Mouse (Mus musculus) intestine, embryonic 14.5 days (tissue): Measurements from ENCODE around the gene Ubr3. TPM values are rescaled to one million over a fixed set of nuclear protein-coding genes. Genes with fewer than 3 reads are reported as not detected.

Source experiments
- ATAC-seq: fragments of 200-750 bp; cut with Nextera tagmentation; replicated peaks from 2 replicates; pipeline ENCODE4 v1.8.0; 2017; ENCODE audit warnings: low read depth, moderate number of reproducible peaks, moderate TSS enrichment, moderate library complexity; ENCODE audit not compliant: low FRiP score, low TSS enrichment
- DNase-seq: peaks from one replicate; pipeline ENCODE4 v3.0.0-alpha.2; 2018; ENCODE audit warnings: low spot score
- H3K27ac ChIP-seq: fragments of 300-500 bp; sonication (generic); 2 replicates; pipeline ENCODE4 v1.5.1; 2014; ENCODE audit warnings: low read depth, mild to moderate bottlenecking, control low read depth
- H3K27me3 ChIP-seq: fragments of 300-500 bp; sonication (generic); replicated peaks from 2 replicates; pipeline ENCODE4 v1.6.1; 2014; ENCODE audit warnings: low read length, control low read depth; ENCODE audit not compliant: control insufficient read depth, insufficient read depth
- H3K36me3 ChIP-seq: fragments of 300-500 bp; sonication (generic); 2 replicates; pipeline ENCODE4 v1.6.1; 2014; ENCODE audit warnings: low read length, control low read depth; ENCODE audit not compliant: control insufficient read depth, insufficient read depth
- H3K4me1 ChIP-seq: fragments of 300-500 bp; sonication (generic); replicated peaks from 2 replicates; pipeline ENCODE4 v1.6.1; 2014; ENCODE audit warnings: low read length, control low read depth, mixed read lengths; ENCODE audit not compliant: control insufficient read depth, insufficient read depth
- H3K4me2 ChIP-seq: fragments of 300-500 bp; sonication (generic); 2 replicates; pipeline ENCODE4 v1.6.1; 2014; ENCODE audit warnings: low read length
- H3K4me3 ChIP-seq: fragments of 300-500 bp; sonication (generic); 2 replicates; pipeline ENCODE4 v1.5.1; 2014; ENCODE audit warnings: low read depth, low read length, control low read depth, mixed read lengths
- H3K9ac ChIP-seq: fragments of 300-500 bp; sonication (generic); 2 replicates; pipeline ENCODE4 v1.6.1; 2014; ENCODE audit warnings: mild to moderate bottlenecking, low read length
- H3K9me3 ChIP-seq: fragments of 300-500 bp; sonication (generic); 2 replicates; pipeline ENCODE4 v1.6.1; 2016; ENCODE audit warnings: low read length, control low read depth; ENCODE audit not compliant: control insufficient read depth
- WGBS: fragments of 180-500 bp; shearing (Covaris S2); extraction: QIAGEN DNeasy Blood & Tissue Kit; methylation state at CpG from one replicate; pipeline ENCODE4 v1.1.7; 2014; 5-methylcytosine and 5-hydroxymethylcytosine counted together
- polyA plus RNA-seq: library from polyadenylated mRNA; unstranded; fragments of >200 nt; fragmentation: Nextera tagmentation; extraction: Ambion mirVana; gene quantifications from 2 replicates; pipeline ENCODE4 v1.2.1, GENCODE M21; 2014

The Ubr3 gene
- polyA plus RNA-seq, 1 experiment from 2014 or later: 17.1 TPM

GRCm38 (mm10) chr2:70058201-70058600, 161.2 kb downstream of the Ubr3 start:
- 87% methylated on average over 4 of the region's 4 CpGs for WGBS
- no peak for ATAC-seq
- Histone ChIP-seq H3K4me2 (no peak overlapping the region), H3K9me3 (no peaks in the 10 kb centered on the region), H3K4me1 (no peaks in the 10 kb centered on the region), H3K27ac (no peak overlapping the region), H3K9ac (no peak overlapping the region), H3K36me3 (no peaks in the 10 kb centered on the region), H3K27me3 (no peaks in the 10 kb centered on the region), H3K4me3 (no peak overlapping the region)
- no peak for DNase-seq

DNA sequence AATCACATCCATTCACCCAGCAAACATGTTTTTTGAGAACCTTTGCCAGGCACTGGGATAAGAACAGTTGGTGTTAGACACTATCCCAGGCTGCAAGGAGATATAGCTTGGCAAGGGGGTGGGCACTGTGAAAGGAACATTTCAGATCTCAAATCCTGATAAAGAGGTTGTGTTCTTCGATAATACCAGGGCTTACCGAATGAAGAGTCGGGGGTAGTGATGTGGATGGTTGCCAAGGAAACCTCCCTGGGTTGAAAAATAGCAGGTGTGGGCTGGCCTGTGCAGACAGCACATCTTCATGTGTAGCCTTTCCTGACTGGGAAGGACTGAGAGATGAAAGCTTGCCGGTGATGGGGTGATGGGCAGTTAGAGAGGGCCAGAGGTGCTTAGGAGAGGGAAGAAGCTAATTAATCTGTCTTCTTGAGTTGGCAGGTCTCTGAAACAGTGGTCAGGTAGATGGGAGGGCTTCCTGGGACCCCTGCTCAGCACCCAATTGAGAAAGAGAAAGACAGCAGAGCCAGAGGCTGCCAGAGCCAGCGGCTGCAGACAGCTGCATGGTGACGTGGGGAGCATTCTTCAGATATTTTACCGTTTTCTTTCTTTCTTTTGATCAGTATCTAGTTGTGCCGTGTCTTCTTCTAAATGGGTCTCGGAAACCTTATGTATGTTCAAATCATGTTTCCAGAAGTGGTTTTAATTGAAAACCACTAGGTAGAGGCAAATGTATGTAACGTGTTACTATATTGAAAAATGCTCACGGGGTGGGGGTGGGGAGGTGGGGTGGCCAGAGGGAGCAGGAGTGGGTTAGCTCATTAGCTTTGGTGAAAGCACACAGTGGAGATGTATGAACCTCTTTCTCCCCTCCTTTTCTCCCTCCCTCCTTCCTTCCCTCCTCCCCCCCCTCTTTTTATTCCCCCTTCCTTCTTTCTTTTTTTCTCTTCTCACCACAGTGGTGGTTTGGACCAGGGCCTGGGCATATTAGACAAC, 163.6 kb downstream of the Ubr3 start:
- Histone ChIP-seq H3K4me3 (no peak overlapping the region), H3K36me3 (no peaks in the 10 kb centered on the region), H3K27ac (no peak overlapping the region), H3K9ac (no peak overlapping the region), H3K27me3 (no peaks in the 10 kb centered on the region), H3K4me2 (no peak overlapping the region), H3K4me1 (no peaks in the 10 kb centered on the region), H3K9me3 (no peaks in the 10 kb centered on the region)
- no peak for DNase-seq
- 42% methylated on average over 11 of the region's 11 CpGs for WGBS
- ATAC-seq: no peak

- no peaks in the 10 kb centered on the region for H3K9me3 ChIP-seq
- no peak overlapping the region for H3K4me3 ChIP-seq
- WGBS: 89% methylated on average over 6 of the region's 6 CpGs
- DNase-seq (no peak), ATAC-seq (no peak)
- H3K27me3 ChIP-seq: no peaks in the 10 kb centered on the region
- no peak overlapping the region for H3K9ac ChIP-seq
- H3K36me3 ChIP-seq: no peaks in the 10 kb centered on the region
- H3K4me2 ChIP-seq: no peak overlapping the region
- H3K27ac ChIP-seq: no peak overlapping the region
- no peaks in the 10 kb centered on the region for H3K4me1 ChIP-seq
Observed at GRCm38 (mm10) chr2:70065116-70065515, 168.1 kb downstream of the Ubr3 start.

GRCm38 (mm10) chr2:70065729-70066300, 168.8 kb downstream of the Ubr3 start:
- 68% methylated on average over 7 of the region's 7 CpGs for WGBS
- Histone ChIP-seq H3K36me3 (no peaks in the 10 kb centered on the region), H3K9me3 (no peaks in the 10 kb centered on the region), H3K27me3 (no peaks in the 10 kb centered on the region), H3K27ac (no peak overlapping the region), H3K4me1 (no peaks in the 10 kb centered on the region), H3K4me2 (no peak overlapping the region), H3K4me3 (no peak overlapping the region), H3K9ac (no peak overlapping the region)
- ATAC-seq: no peak
- no peak for DNase-seq

DNA sequence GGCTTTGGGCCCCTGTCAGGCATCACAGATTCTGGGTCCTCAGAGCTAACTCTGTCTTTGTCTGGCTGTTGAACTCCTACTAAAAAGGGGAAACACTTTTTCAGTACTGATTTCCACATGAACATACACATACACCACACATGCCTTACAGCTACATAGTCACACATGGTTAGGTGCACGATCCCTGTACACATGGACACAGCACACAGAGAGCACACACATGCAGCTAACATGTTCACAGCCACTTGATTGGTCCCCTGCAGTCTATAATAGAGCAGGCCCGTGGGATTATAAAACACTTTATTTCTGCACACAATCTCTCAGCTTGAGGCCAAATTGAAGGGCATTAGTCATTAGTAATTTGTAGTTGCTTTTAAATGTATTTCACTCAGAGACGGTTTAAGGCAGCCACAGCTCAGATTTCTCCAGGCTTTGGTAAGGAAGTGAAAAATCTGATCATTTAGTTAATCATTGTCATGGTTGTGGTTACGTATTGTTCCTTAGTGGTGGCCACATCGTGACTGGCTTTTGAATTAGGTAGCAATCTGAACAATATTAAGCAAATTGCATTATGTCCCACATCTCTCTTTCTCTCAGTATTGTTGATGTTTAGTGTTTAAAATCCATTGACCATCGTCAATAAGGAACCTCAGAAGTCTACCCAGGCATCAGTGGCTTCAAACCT, 169.4 kb downstream of the Ubr3 start:
- no peaks in the 10 kb centered on the region for H3K36me3 ChIP-seq
- H3K4me1 ChIP-seq: no peaks in the 10 kb centered on the region
- ATAC-seq (no peak), DNase-seq (no peak)
- H3K9me3 ChIP-seq: no peaks in the 10 kb centered on the region
- no peak overlapping the region for H3K9ac ChIP-seq
- H3K4me2 ChIP-seq: no peak overlapping the region
- H3K27me3 ChIP-seq: no peaks in the 10 kb centered on the region
- no peak overlapping the region for H3K4me3 ChIP-seq
- H3K27ac ChIP-seq: no peak overlapping the region
- WGBS: 72% methylated on average over 6 of the region's 6 CpGs

- WGBS: 72% methylated on average over 5 of the region's 5 CpGs
- no peak for DNase-seq
- Histone ChIP-seq H3K9ac (no peak overlapping the region), H3K4me2 (no peak overlapping the region), H3K27me3 (no peaks in the 10 kb centered on the region), H3K27ac (no peak overlapping the region), H3K9me3 (no peaks in the 10 kb centered on the region), H3K36me3 (no peaks in the 10 kb centered on the region), H3K4me3 (no peak overlapping the region), H3K4me1 (no peaks in the 10 kb centered on the region)
- ATAC-seq: no peak
Observed at GRCm38 (mm10) chr2:70069861-70070260, 172.8 kb downstream of the Ubr3 start.

Other genes starting within 250 kb of the Ubr3 start
- 0.11 and 0.16 TPM in 2 replicates for gene Klhl41, start 227.1 kb upstream of the Ubr3 start, polyA plus RNA-seq
- 14.9 and 17.5 TPM in 2 replicates for gene Fastkd1, start 183.7 kb upstream of the Ubr3 start, polyA plus RNA-seq
- gene Ppig, start 174.7 kb upstream of the Ubr3 start, polyA plus RNA-seq: 100 and 115 TPM in 2 replicates
- 1.5 and 2.3 TPM in 2 replicates for gene Ccdc173, start 107.7 kb upstream of the Ubr3 start, polyA plus RNA-seq
- 24.6 and 24.8 TPM in 2 replicates for gene Phospho2, start 107.6 kb upstream of the Ubr3 start, polyA plus RNA-seq
- 38.4 and 42.1 TPM in 2 replicates for gene Klhl23, start 75.3 kb upstream of the Ubr3 start, polyA plus RNA-seq
- 277 and 312 TPM in 2 replicates for gene Ssb, start 35.7 kb upstream of the Ubr3 start, polyA plus RNA-seq
- gene Mettl5, start 11.6 kb upstream of the Ubr3 start, polyA plus RNA-seq: 41.3 and 42.7 TPM in 2 replicates
- gene Myo3b, start 141.9 kb downstream of the Ubr3 start, polyA plus RNA-seq: 0.07 and 0.30 TPM in 2 replicates